Mouse (Mus musculus) frontal cortex, postnatal 10 days (tissue): ENCODE measurements around the gene Ftl1.
"Not testable (repeated sequence)": the region's sequence is repeated elsewhere in the genome, so short reads cannot be mapped to it uniquely, and the experiment has no call there.

Source experiments
- DNase-seq, 2 experiments: peaks; one replicate each; pipeline ENCODE4 v3.0.0; 2022; ENCODE audit warnings: low spot score in 2 of 2, mixed read lengths in 1 of 2

Ftl1 gene

GRCm38 (mm10) chr7:45459564-45460140 lies at the start of gene Ftl1:
Ftl1 (minus strand) TSS chr7:45459884.
- DNase-seq: peak; percentile 97 to 98

GRCm38 (mm10) chr7:45509181-45509882 lies 49.6 kb upstream of the Ftl1 start:
- DNase-seq: no peak

- DNase-seq: no peak
Observed at GRCm38 (mm10) chr7:45508561-45508960, 48.9 kb upstream of the Ftl1 start.

GRCm38 (mm10) chr7:45507583-45507982 lies 47.9 kb upstream of the Ftl1 start:
- DNase-seq: no peak

GRCm38 (mm10) chr7:45498427-45498826 lies 38.7 kb upstream of the Ftl1 start:
- no peak for DNase-seq

- no peak for DNase-seq
Observed at GRCm38 (mm10) chr7:45494548-45494947, 34.9 kb upstream of the Ftl1 start.

GRCm38 (mm10) chr7:45492951-45493350 lies 33.3 kb upstream of the Ftl1 start:
- DNase-seq: no peak

- no peak for DNase-seq
Observed at GRCm38 (mm10) chr7:45492225-45492844, 32.7 kb upstream of the Ftl1 start.

GRCm38 (mm10) chr7:45491264-45491663 lies 31.6 kb upstream of the Ftl1 start:
- DNase-seq: no peak

GRCm38 (mm10) chr7:45490822-45491221 lies 31.1 kb upstream of the Ftl1 start:
- no peak for DNase-seq

GRCm38 (mm10) chr7:45489578-45489977 lies 29.9 kb upstream of the Ftl1 start:
- DNase-seq: no peak

GRCm38 (mm10) chr7:45488293-45489204 lies 28.9 kb upstream of the Ftl1 start, which contains the start of gene Dhdh:
Dhdh (minus strand) TSS chr7:45488805.
- no peak for DNase-seq

GRCm38 (mm10) chr7:45487861-45488292 lies 28.2 kb upstream of the Ftl1 start:
- DNase-seq: no peak

GRCm38 (mm10) chr7:45486761-45487415 lies 27.2 kb upstream of the Ftl1 start, which contains the start of gene Gm45808:
Gm45808 (minus strand) TSS chr7:45486811.
- no peak for DNase-seq

GRCm38 (mm10) chr7:45486158-45486557 lies 26.5 kb upstream of the Ftl1 start:
- no peak for DNase-seq

GRCm38 (mm10) chr7:45484985-45485384 lies 25.3 kb upstream of the Ftl1 start:
- DNase-seq: not testable (repeated sequence)

GRCm38 (mm10) chr7:45482166-45482565 lies 22.5 kb upstream of the Ftl1 start:
- DNase-seq: no peak

- DNase-seq: peak; percentile 58 to 63
Observed at GRCm38 (mm10) chr7:45481374-45481927, 21.8 kb upstream of the Ftl1 start, which contains the start of gene Tulp2. Tulp2 (plus strand) TSS chr7:45481877.

GRCm38 (mm10) chr7:45480310-45480709 lies 20.6 kb upstream of the Ftl1 start:
- not testable (repeated sequence) for DNase-seq

- DNase-seq: no peak
Observed at GRCm38 (mm10) chr7:45478774-45479173, 19.1 kb upstream of the Ftl1 start.

- DNase-seq: peak in 1 of 2 experiments; percentile 57
Observed at GRCm38 (mm10) chr7:45477003-45477402, 17.3 kb upstream of the Ftl1 start.
